Mouse (Mus musculus) fat pad, adult 2 months (tissue): ENCODE data around the gene Gm16181.

Experiments used
- DNase-seq: peaks from one replicate; pipeline ENCODE4 v3.0.0-alpha.2; 2011; ENCODE audit warnings: low read depth, low spot score; ENCODE audit errors: extremely low read depth

Gm16181 gene

GRCm38 (mm10) chr17:35194844-35195630 lies 25.6 kb upstream of the Gm16181 start:
- DNase-seq = no peak

GRCm38 (mm10) chr17:35195631-35196320 lies 24.9 kb upstream of the Gm16181 start:
- DNase-seq = no peak

- DNase-seq = no peak
Observed at GRCm38 (mm10) chr17:35196321-35196641, 24.4 kb upstream of the Gm16181 start.

- no peak for DNase-seq
Observed at GRCm38 (mm10) chr17:35197126-35197525, 23.5 kb upstream of the Gm16181 start.

GRCm38 (mm10) chr17:35198029-35198428 lies 22.6 kb upstream of the Gm16181 start:
- no peak for DNase-seq

- no peak for DNase-seq
Observed at GRCm38 (mm10) chr17:35198946-35199345, 21.7 kb upstream of the Gm16181 start.

- no peak for DNase-seq
Observed at GRCm38 (mm10) chr17:35200398-35200797, 20.2 kb upstream of the Gm16181 start.

- no peak for DNase-seq
Observed at GRCm38 (mm10) chr17:35201128-35201527, 19.5 kb upstream of the Gm16181 start.

- DNase-seq = no peak
Observed at GRCm38 (mm10) chr17:35201787-35202186, 18.8 kb upstream of the Gm16181 start, which contains the start of gene Tnf. Gene Tnf, minus strand, starts transcription at chr17:35202007.

GRCm38 (mm10) chr17:35202442-35202841 lies 18.2 kb upstream of the Gm16181 start:
- no peak for DNase-seq

- no peak for DNase-seq
Observed at GRCm38 (mm10) chr17:35204494-35205379, 15.9 kb upstream of the Gm16181 start, which contains the start of gene Lta. Gene Lta, minus strand, starts transcription at chr17:35205351.

GRCm38 (mm10) chr17:35205380-35205769 lies 15.3 kb upstream of the Gm16181 start:
- no peak for DNase-seq

GRCm38 (mm10) chr17:35209785-35210535 lies 10.7 kb upstream of the Gm16181 start:
- no peak for DNase-seq

- no peak for DNase-seq
Observed at GRCm38 (mm10) chr17:35210593-35210992, 10.0 kb upstream of the Gm16181 start.

GRCm38 (mm10) chr17:35213071-35213470 lies 7.6 kb upstream of the Gm16181 start:
- no peak for DNase-seq

GRCm38 (mm10) chr17:35218516-35219193 lies 2.0 kb upstream of the Gm16181 start:
- DNase-seq = no peak

GRCm38 (mm10) chr17:35219601-35220041 lies 1.0 kb upstream of the Gm16181 start:
- DNase-seq = no peak

GRCm38 (mm10) chr17:35222299-35222698 lies 1.7 kb downstream of the Gm16181 start:
- DNase-seq = no peak

GRCm38 (mm10) chr17:35224641-35225040 lies 4.0 kb downstream of the Gm16181 start:
- no peak for DNase-seq

GRCm38 (mm10) chr17:35225456-35225855 lies 4.8 kb downstream of the Gm16181 start:
- no peak for DNase-seq
